ENCODE assay signal across 15 mouse cellular contexts in the genomic region with DNA sequence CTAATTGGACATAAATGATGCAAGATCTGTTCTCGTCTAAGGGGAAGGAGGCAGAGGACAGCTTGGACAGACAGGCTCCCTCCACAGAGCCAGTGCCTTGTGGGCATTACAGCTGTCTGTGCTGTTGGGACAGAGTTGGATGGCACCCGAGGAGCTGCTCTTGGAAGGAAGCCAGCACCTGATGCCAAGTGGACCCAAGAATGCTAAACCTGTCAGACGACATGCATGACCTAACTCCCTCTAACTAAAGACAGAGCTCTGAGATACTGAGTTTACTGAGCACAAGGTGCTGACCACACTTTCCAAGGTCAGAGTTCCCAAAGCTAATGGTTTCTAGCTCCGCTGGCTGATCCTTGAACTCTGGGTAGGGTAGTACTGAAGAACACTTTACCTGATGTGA.
DNase-seq lines count a peak whose midpoint lies in the region; ATAC-seq lines count a peak whose summit lies in the region.
"Had no signal": no experiment of that assay in that cellular context is flagged by ENCODE, and none has a peak within 500 bp of the region (broad histone marks: within the 10 kb centered on the region; RNA-seq: fewer than 3 reads in every experiment).

No protein-coding gene starts in this region.

- no peaks in the 10 kb centered on the region for H3K9me3 ChIP-seq in heart, embryonic 16.5 days (replicated peaks; ENCODE audit: control insufficient read depth, low read length)
- no peaks in the 10 kb centered on the region for H3K9me3 ChIP-seq in heart, embryonic 12.5 days (replicated peaks)
- H3K9me3 ChIP-seq in hindbrain, embryonic 11.5 days (ENCODE audit: control insufficient read depth, low read length), result no peaks in the 10 kb centered on the region
- H3K9me3 ChIP-seq: liver, embryonic 15.5 days; neural tube, embryonic 15.5 days had no signal

- 42% methylated on average over 4 of the region's 4 CpGs for WGBS in heart, embryonic 16.5 days
- 75% methylated on average over 4 of the region's 4 CpGs for WGBS in heart, embryonic 12.5 days
- WGBS in hindbrain, embryonic 11.5 days, result 94% methylated on average over 4 of the region's 4 CpGs

- no peaks in the 10 kb centered on the region for H3K27me3 ChIP-seq in heart, embryonic 16.5 days (ENCODE audit: control insufficient read depth, insufficient read depth, low read length)
- H3K27me3 ChIP-seq in heart, embryonic 12.5 days (replicated peaks), result no peaks in the 10 kb centered on the region
- no peaks in the 10 kb centered on the region for H3K27me3 ChIP-seq in hindbrain, embryonic 11.5 days (ENCODE audit: control insufficient read depth, insufficient read depth, low read length)
- H3K27me3 ChIP-seq: liver, embryonic 15.5 days; neural tube, embryonic 15.5 days had no signal

- ATAC-seq in heart, embryonic 16.5 days (replicated peaks; ENCODE audit: extremely low read depth, insufficient read depth, low FRiP score), result peak; percentile 49; the same call in 1 of the 2 replicates
- no peak for ATAC-seq in heart, embryonic 12.5 days (ENCODE audit: insufficient number of reproducible peaks, low FRiP score)
- ATAC-seq in hindbrain, embryonic 11.5 days (ENCODE audit: low FRiP score), result no peak
- ATAC-seq: forebrain, embryonic 16.5 days had no signal

- no peak overlapping the region for H3K9ac ChIP-seq in heart, embryonic 16.5 days (ENCODE audit: low read length)
- no peak overlapping the region for H3K9ac ChIP-seq in heart, embryonic 12.5 days
- no peak overlapping the region for H3K9ac ChIP-seq in hindbrain, embryonic 11.5 days (ENCODE audit: low read depth, low read length)
- H3K9ac ChIP-seq: liver, embryonic 15.5 days; neural tube, embryonic 15.5 days had no signal

- peak; percentile 19 for DNase-seq in MN1 (ENCODE audit: low spot score)
- peak; percentile 61 for DNase-seq in adipocyte (ENCODE audit: low spot score)
- DNase-seq in gonadal fat pad, adult 2 months (ENCODE audit: low read depth), result peak; percentile 79
- DNase-seq in hindbrain, embryonic 11.5 days (ENCODE audit: low spot score), result no peak
- no peak for DNase-seq in retina, embryonic 14.5 days (ENCODE audit: low spot score)
- no peak for DNase-seq in layer of hippocampus, postnatal 36 days
- DNase-seq: spleen, adult 18-20 months; thymus, postnatal 36 days had no signal

- H3K4me3 ChIP-seq in heart, embryonic 16.5 days (ENCODE audit: low read length), result no peak overlapping the region
- no peak overlapping the region for H3K4me3 ChIP-seq in heart, embryonic 12.5 days
- no peak overlapping the region for H3K4me3 ChIP-seq in hindbrain, embryonic 11.5 days (ENCODE audit: low read depth, low read length)
- H3K4me3 ChIP-seq: left cerebral cortex, adult 2 months; liver, embryonic 15.5 days; neural tube, embryonic 15.5 days had no signal

- H3K4me1 ChIP-seq in heart, embryonic 16.5 days (ENCODE audit: control insufficient read depth, insufficient read depth, low read length), result peaks cover 5% of the 10 kb centered on the region
- peaks cover 5% of the 10 kb centered on the region; the same call in 1 of the 2 replicates for H3K4me1 ChIP-seq in heart, embryonic 12.5 days (replicated peaks)
- no peaks in the 10 kb centered on the region for H3K4me1 ChIP-seq in hindbrain, embryonic 11.5 days (replicated peaks; ENCODE audit: control insufficient read depth, insufficient read depth, low read length)
- H3K4me1 ChIP-seq: liver, embryonic 15.5 days; neural tube, embryonic 15.5 days had no signal

- H3K27ac ChIP-seq in heart, embryonic 16.5 days (ENCODE audit: low read length), result no peak overlapping the region
- H3K27ac ChIP-seq in heart, embryonic 12.5 days (ENCODE audit: poor library complexity, severe bottlenecking), result no peak overlapping the region
- no peak overlapping the region for H3K27ac ChIP-seq in hindbrain, embryonic 11.5 days (ENCODE audit: low read depth, low read length)
- H3K27ac ChIP-seq: left cerebral cortex, adult 2 months; liver, embryonic 15.5 days; neural tube, embryonic 15.5 days had no signal

- no peak overlapping the region for H3K4me2 ChIP-seq in heart, embryonic 16.5 days (ENCODE audit: low read depth, low read length)
- no peak overlapping the region for H3K4me2 ChIP-seq in heart, embryonic 12.5 days
- no peak overlapping the region for H3K4me2 ChIP-seq in hindbrain, embryonic 11.5 days (replicated peaks; ENCODE audit: low read depth, low read length)
- H3K4me2 ChIP-seq: liver, embryonic 15.5 days; midbrain, embryonic 11.5 days; neural tube, embryonic 15.5 days had no signal

- peaks cover 45% of the 10 kb centered on the region for H3K36me3 ChIP-seq in heart, embryonic 16.5 days (ENCODE audit: control insufficient read depth, insufficient read depth)
- peaks cover 93% of the 10 kb centered on the region for H3K36me3 ChIP-seq in heart, embryonic 12.5 days
- H3K36me3 ChIP-seq in hindbrain, embryonic 11.5 days (ENCODE audit: control insufficient read depth, insufficient read depth, low read length), result peaks cover 23% of the 10 kb centered on the region

Comparison
In these comparisons a context has a peak if more than half of its experiments do, and no peak if none do; other contexts are left out.
1. DNase-seq: peak in MN1 (single experiment), adipocyte (single experiment) and gonadal fat pad, adult 2 months (single experiment); none in hindbrain, embryonic 11.5 days (single experiment), retina, embryonic 14.5 days (single experiment) and layer of hippocampus, postnatal 36 days (0 of 2).